Mouse (Mus musculus): ENCODE results near the gene Mcrs1. TPM values are rescaled to one million over a fixed set of nuclear protein-coding genes. Genes with fewer than 3 reads are reported as not detected.

The Mcrs1 gene
- total RNA-seq, 2 experiments from 2014 or later: 68.5 to 71.8 TPM

DNA sequence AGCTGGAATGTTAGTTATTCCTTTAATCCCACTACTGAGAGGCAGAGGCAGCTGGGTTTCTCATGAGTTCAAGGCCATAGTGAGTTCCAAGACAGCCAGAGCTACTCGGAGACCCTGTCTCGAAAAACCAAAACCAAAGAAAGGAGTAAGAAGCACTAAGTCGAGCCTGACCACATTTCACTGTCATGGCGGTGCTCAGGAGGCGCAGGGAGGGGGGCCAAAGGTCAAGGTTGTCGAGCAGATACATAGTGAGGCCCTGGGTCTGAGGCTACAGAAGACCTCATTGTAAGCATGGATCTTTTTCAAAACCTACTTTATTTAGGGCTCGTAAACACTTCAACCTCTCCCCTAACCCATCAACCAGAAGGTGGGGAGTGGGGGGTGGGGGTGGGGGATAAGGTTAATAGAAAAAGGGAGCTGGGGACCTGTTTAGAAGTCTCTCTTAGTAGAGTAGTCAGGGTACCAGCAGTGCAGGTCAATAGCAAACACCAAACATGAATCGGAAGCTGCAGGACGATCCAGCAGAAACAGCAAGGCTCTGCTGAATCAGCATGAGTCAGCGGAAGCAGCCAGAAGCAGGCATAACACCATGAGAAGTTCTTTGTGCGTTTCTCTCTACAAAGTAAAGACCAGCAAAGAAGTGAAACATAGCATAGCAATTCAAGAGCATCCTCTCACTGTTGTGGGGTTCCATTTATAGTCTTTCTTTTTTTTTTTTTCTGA is 35.9 kb downstream of the Mcrs1 start:
- DNase-seq (ENCODE audit: extremely low spot score in 1 of 2, low spot score in 1 of 2): no peak

DNA sequence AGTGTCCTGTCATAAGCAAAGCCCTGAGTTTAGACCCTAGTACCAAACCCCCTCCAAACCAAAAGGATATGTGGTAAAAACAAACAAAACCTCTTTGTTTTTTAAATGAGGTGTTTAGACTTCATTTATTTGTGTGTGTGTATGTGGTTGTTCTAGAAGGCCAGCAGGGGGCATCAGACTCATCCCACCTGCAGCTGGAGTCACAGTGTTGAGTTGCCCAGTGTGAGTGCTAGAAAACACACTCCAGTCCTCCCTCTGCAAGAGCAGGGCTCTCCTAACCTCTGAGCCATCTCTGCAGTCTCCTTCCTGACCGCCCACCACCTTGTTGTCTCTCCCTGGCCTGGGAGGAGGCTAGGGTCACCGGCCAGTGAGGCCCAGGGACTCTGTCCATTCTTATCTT is 36.8 kb downstream of the Mcrs1 start:
- no peak for DNase-seq (ENCODE audit: extremely low spot score in 1 of 2, low spot score in 1 of 2)

DNA sequence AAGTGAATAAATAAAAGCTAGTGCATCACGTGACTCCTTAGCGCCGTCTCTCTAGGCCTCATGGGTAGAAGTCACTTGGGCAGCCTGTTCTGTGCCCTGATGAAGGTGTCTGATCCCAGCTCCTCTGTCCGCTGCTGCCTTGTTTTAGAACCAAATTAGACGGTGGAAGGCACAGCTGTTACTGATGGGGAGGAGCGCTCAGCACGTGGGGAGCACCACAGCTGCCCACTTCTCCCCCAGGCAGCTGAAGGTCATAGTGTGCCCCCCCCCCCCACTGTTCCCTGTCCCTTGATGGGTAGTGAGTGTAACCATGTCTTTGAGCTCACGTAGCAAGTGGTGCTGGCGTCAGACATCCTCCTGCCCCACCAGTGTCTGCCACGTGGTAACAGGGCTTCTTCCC is 38.6 kb downstream of the Mcrs1 start:
- no peak for DNase-seq (ENCODE audit: extremely low spot score in 1 of 2, low spot score in 1 of 2)

DNA sequence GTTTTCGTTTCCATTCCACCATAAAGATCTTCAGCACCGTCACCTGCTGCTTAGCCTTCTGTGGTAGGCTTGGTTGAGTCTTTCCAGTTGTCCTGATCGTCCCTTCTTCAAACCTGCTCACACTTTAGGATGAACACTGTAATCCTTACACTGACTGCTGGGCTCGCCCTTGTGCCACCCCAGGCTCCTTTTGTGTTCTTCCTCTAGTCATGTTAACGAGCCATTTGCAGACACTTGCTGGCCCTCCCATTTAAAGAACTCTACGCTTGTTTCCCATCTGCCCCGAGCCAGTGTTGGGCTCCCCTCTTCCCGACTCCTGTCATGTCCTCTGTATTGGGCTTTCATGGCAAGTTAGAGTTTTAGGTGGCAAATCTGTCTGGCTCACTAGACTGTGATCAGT is 45.8 kb downstream of the Mcrs1 start:
- DNase-seq (ENCODE audit: extremely low spot score in 1 of 2, low spot score in 1 of 2): no peak

DNA sequence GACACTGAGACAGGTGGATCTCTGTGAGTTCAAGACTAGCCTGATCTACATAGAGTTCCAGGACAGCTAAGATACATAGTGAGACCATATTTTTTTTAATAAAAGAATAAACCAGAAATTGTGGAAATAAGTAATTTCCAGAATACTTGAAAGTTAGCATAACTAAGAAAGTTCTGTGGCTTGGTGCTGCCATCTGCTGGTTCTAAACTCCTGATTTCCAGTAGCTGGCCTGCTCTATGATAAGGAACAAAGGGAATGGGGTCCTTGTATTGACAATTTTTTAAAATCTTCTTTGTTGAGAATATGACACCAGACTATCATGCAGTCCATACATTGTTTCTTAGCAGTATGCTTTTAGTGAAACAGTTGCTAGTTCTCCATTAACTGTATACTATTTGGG is 53.0 kb downstream of the Mcrs1 start:
- peak in 1 of 2 experiments; percentile 53 for DNase-seq (ENCODE audit: extremely low spot score in 1 of 2, low spot score in 1 of 2)

DNA sequence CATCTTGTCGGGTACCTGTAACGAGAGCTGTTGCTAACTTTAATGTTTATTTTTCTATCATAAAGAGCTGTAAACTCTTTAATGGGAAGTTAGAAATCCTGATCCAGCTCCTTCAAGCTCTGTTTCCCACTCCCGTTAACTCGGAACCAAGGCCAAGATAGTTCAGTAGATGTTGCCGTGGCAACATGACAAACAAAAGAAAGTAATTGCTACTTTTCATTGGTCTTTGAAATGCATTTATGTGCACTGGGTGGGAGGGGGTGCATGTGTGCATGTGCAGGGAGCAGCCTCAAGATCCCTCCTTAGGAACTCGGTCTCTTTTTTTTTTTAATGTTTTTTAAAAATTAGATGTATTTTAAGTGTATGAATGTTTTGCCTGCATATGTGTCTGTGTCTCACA is 56.7 kb downstream of the Mcrs1 start:
- no peak for DNase-seq (ENCODE audit: extremely low spot score in 1 of 2, low spot score in 1 of 2)

DNA sequence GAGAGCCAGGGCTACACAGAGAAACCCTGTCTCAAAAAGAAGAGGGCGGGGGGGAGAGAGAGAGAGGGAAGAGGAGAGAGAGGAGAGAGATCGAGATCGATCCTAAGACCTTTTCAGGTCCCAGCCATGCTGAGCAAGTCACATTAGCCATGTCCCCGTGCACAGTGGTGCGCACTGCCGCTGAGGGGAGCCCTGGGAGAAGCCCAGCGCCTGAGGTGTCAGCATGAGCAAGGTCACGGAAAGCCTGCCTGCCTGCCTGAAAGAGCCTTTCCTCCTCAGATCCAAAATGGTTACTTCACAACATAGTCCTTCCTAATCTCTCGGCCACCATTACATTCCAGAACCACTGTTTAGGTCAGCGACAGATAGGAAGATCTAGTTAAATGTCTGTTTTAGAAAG is 57.4 kb downstream of the Mcrs1 start:
- no peak for DNase-seq (ENCODE audit: extremely low spot score in 1 of 2, low spot score in 1 of 2)

Other genes with a start within 250 kb of the Mcrs1 start
- 10 to 100 TPM; 62.5 to 77.9 TPM for gene Tuba1c, start 222.1 kb downstream of the Mcrs1 start, total RNA-seq (2021)
- gene Prph, start 196.8 kb downstream of the Mcrs1 start, total RNA-seq (2021): 1 to 10 TPM; 1.2 to 1.4 TPM
- gene Troap, start 177.4 kb downstream of the Mcrs1 start, total RNA-seq (2021): under 1 TPM; 0.63 to 0.69 TPM
- gene C1ql4, start 164.1 kb downstream of the Mcrs1 start, total RNA-seq (2021): not detected
- under 1 TPM; 0.17 to 0.47 TPM for gene Dnajc22, start 158.8 kb downstream of the Mcrs1 start, total RNA-seq (2021)
- gene Spats2, start 126.0 kb downstream of the Mcrs1 start, total RNA-seq (2021): 10 to 100 TPM; 30.9 to 35.3 TPM
- 10 to 100 TPM; 81.0 to 84.7 TPM for gene Kcnh3, start 27.1 kb downstream of the Mcrs1 start, total RNA-seq (2021)
- gene Prpf40b, start 43.1 kb upstream of the Mcrs1 start, total RNA-seq (2021): 100 to 1,000 TPM in 1 of 2 experiments, 10 to 100 TPM in 1; 81.5 to 116 TPM
- gene Fam186b, start 43.9 kb upstream of the Mcrs1 start, total RNA-seq (2021): 1 to 10 TPM; 1.2 to 1.3 TPM
- gene Fmnl3, start 118.5 kb upstream of the Mcrs1 start, total RNA-seq (2021): 10 to 100 TPM in 1 of 2 experiments, 1 to 10 TPM in 1; 9.3 to 11.3 TPM
- 100 to 1,000 TPM; 359 to 369 TPM for gene Tmbim6, start 140.9 kb upstream of the Mcrs1 start, total RNA-seq (2021)
- gene Nckap5l, start 205.8 kb upstream of the Mcrs1 start, total RNA-seq (2021): 10 to 100 TPM; 18.4 to 26.0 TPM
- gene Bcdin3d, start 222.8 kb upstream of the Mcrs1 start, total RNA-seq (2021): 1 to 10 TPM; 5.0 to 5.3 TPM

All from layer of hippocampus, postnatal 25 days (tissue).